Comparison of ENCODE assay signal across 8 mouse cellular contexts in the genomic region with DNA sequence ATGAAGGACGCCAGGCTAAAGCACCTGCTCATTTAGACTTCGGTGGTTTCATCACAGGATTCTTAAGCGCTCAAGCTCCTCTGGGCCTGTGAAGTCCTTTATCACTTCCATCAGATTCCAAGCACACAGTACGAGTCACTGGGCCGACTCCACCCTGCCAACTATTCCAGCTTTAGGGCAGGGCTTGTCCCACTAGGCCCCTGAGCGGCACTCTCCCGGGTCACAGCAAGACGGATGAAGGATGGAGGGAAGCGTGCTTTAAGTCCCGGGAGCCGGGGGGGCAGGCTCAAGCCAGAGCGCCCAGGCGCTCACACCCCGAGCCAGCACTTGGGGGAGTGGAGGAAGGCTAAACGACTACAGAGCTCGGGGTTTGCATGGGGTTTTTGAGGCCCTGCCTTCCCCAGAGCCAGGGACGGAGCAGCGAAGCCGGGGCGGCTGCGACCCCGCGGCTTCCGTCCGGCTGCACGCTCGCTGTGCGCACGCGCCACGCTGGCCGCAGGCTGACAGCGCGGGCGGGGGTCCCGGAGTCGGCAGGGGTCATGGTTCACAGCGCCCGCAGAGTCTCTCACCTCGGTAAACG. TPM values are rescaled to one million over a fixed set of nuclear protein-coding genes. Genes with fewer than 3 reads are reported as not detected.
DNase-seq lines count a peak whose midpoint lies in the region; ATAC-seq and TF ChIP-seq lines count a peak whose summit lies in the region.

No protein-coding gene starts in this region.

- under 1% methylated on average over 41 of the region's 41 CpGs for WGBS in lung, embryonic 14.5 days
- under 1% methylated on average over 41 of the region's 41 CpGs for WGBS in forebrain, embryonic 10.5 days
- under 1% methylated on average over 41 of the region's 41 CpGs for WGBS in intestine, embryonic 14.5 days
- WGBS in midbrain, embryonic 12.5 days, result under 1% methylated on average over 41 of the region's 41 CpGs

- TF ChIP-seq CTCF in lung, embryonic 14.5 days (IDR thresholded peaks at IDR 0.05; ENCODE audit: low read depth), result no peak

- H3K36me3 ChIP-seq in lung, embryonic 14.5 days (ENCODE audit: insufficient read depth), result peaks cover 5% of the 10 kb centered on the region; the same call in 1 of the 2 replicates
- H3K36me3 ChIP-seq in forebrain, embryonic 10.5 days (replicated peaks), result peaks cover 22% of the 10 kb centered on the region
- H3K36me3 ChIP-seq in intestine, embryonic 14.5 days (ENCODE audit: control insufficient read depth, insufficient read depth, low read length), result no peaks in the 10 kb centered on the region
- H3K36me3 ChIP-seq in midbrain, embryonic 12.5 days, result no peaks in the 10 kb centered on the region

- H3K4me3 ChIP-seq in lung, embryonic 14.5 days (ENCODE audit: low read depth, low read length), result peak overlapping the region; percentile 86
- H3K4me3 ChIP-seq in forebrain, embryonic 10.5 days, result peak overlapping the region; percentile 66
- H3K4me3 ChIP-seq in intestine, embryonic 14.5 days (ENCODE audit: low read depth, low read length), result peak overlapping the region; percentile 98
- peak overlapping the region; percentile 66 for H3K4me3 ChIP-seq in midbrain, embryonic 12.5 days

- H3K4me2 ChIP-seq in lung, embryonic 14.5 days, result peak overlapping the region; percentile 80
- H3K4me2 ChIP-seq in intestine, embryonic 14.5 days (ENCODE audit: low read length), result peak overlapping the region; percentile 72
- H3K4me2 ChIP-seq in midbrain, embryonic 12.5 days (replicated peaks), result peak overlapping the region; percentile 62

- peak; percentile 83 for ATAC-seq in lung, embryonic 14.5 days (ENCODE audit: insufficient read depth)
- peak; percentile 74 for ATAC-seq in intestine, embryonic 14.5 days (replicated peaks; ENCODE audit: low FRiP score, low TSS enrichment, low read depth)
- ATAC-seq in midbrain, embryonic 12.5 days (ENCODE audit: low FRiP score, low read depth), result peak; percentile 83
- ATAC-seq in monocyte, adult 5-6 weeks (replicated peaks; ENCODE audit: insufficient number of reproducible peaks, low FRiP score, low TSS enrichment, poor library complexity, severe bottlenecking), result no peak

- H3K4me1 ChIP-seq in lung, embryonic 14.5 days (ENCODE audit: insufficient read depth), result peaks cover 13% of the 10 kb centered on the region
- peaks cover 27% of the 10 kb centered on the region for H3K4me1 ChIP-seq in forebrain, embryonic 10.5 days
- peaks cover 13% of the 10 kb centered on the region for H3K4me1 ChIP-seq in intestine, embryonic 14.5 days (replicated peaks; ENCODE audit: control insufficient read depth, insufficient read depth, low read length)
- H3K4me1 ChIP-seq in midbrain, embryonic 12.5 days, result peaks cover 12% of the 10 kb centered on the region; the same call in 1 of the 2 replicates

- H3K9me3 ChIP-seq in lung, embryonic 14.5 days (ENCODE audit: low read depth, low read length), result no peaks in the 10 kb centered on the region
- H3K9me3 ChIP-seq in forebrain, embryonic 10.5 days, result no peaks in the 10 kb centered on the region
- no peaks in the 10 kb centered on the region for H3K9me3 ChIP-seq in intestine, embryonic 14.5 days (ENCODE audit: control insufficient read depth, low read length)
- H3K9me3 ChIP-seq in midbrain, embryonic 12.5 days, result no peaks in the 10 kb centered on the region

- H3K27me3 ChIP-seq in lung, embryonic 14.5 days (ENCODE audit: insufficient read depth, low read length), result no peaks in the 10 kb centered on the region
- no peaks in the 10 kb centered on the region for H3K27me3 ChIP-seq in forebrain, embryonic 10.5 days (ENCODE audit: poor library complexity, severe bottlenecking)
- no peaks in the 10 kb centered on the region for H3K27me3 ChIP-seq in intestine, embryonic 14.5 days (replicated peaks; ENCODE audit: control insufficient read depth, insufficient read depth, low read length)
- H3K27me3 ChIP-seq in midbrain, embryonic 12.5 days, result no peaks in the 10 kb centered on the region

- H3K27ac ChIP-seq in lung, embryonic 14.5 days (ENCODE audit: low read depth), result peak overlapping the region; percentile 95
- peak overlapping the region; percentile 94 for H3K27ac ChIP-seq in forebrain, embryonic 10.5 days
- H3K27ac ChIP-seq in intestine, embryonic 14.5 days (ENCODE audit: low read depth), result peak overlapping the region; percentile 92
- H3K27ac ChIP-seq in midbrain, embryonic 12.5 days (replicated peaks), result peak overlapping the region; percentile 81

- DNase-seq in lung, embryonic 14.5 days, result peak; percentile 84
- DNase-seq in lung, adult 18-20 months, result no peak
- peak; percentile 88 for DNase-seq in ZHBTc4 (ENCODE audit: low read depth, low spot score)
- no peak for DNase-seq in forebrain, embryonic 10.5 days (ENCODE audit: extremely low spot score, low spot score)
- DNase-seq in intestine, embryonic 14.5 days (ENCODE audit: low spot score), result peak; percentile 79
- no peak for DNase-seq in layer of hippocampus, adult 18-20 months (ENCODE audit: low spot score in 2 of 2)

- H3K9ac ChIP-seq in lung, embryonic 14.5 days, result peak overlapping the region; percentile 88
- peak overlapping the region; percentile 75 for H3K9ac ChIP-seq in intestine, embryonic 14.5 days (ENCODE audit: low read length)
- H3K9ac ChIP-seq in midbrain, embryonic 12.5 days (replicated peaks), result peak overlapping the region; percentile 72

RNA-seq across cellular contexts. Expression of a gene that starts 0.5 kb away (rescaled TPM):
- polyA plus RNA-seq in lung, embryonic 14.5 days (2014; fragmentation: Nextera tagmentation; extraction: Ambion mirVana), result 68.6 and 74.1 TPM in 2 replicates
- polyA plus RNA-seq in forebrain, embryonic 10.5 days (2016; fragmentation: Nextera tagmentation; extraction: Ambion mirVana), result 39.2 and 40.8 TPM in 2 replicates
- polyA plus RNA-seq in intestine, embryonic 14.5 days (2014; fragmentation: Nextera tagmentation; extraction: Ambion mirVana), result 55.7 and 61.4 TPM in 2 replicates
- polyA plus RNA-seq in midbrain, embryonic 12.5 days (2016; fragmentation: Nextera tagmentation; extraction: Ambion mirVana), result 32.4 and 33.7 TPM in 2 replicates
- 0.85 to 3.8 TPM (median 1.5 TPM) in 3 replicates for total RNA-seq in monocyte, adult 5-6 weeks (2017)
- total RNA-seq in layer of hippocampus, adult 18-20 months (2021), result 10 to 100 TPM; 34.9 to 36.4 TPM

RNA-seq across cellular contexts. Expression of a gene that starts 22.8 kb away (rescaled TPM):
- 4.9 and 5.6 TPM in 2 replicates for polyA plus RNA-seq in lung, embryonic 14.5 days (2014; fragmentation: Nextera tagmentation; extraction: Ambion mirVana)
- polyA plus RNA-seq in forebrain, embryonic 10.5 days (2016; fragmentation: Nextera tagmentation; extraction: Ambion mirVana), result 9.4 and 9.5 TPM in 2 replicates
- 5.3 and 5.9 TPM in 2 replicates for polyA plus RNA-seq in intestine, embryonic 14.5 days (2014; fragmentation: Nextera tagmentation; extraction: Ambion mirVana)
- polyA plus RNA-seq in midbrain, embryonic 12.5 days (2016; fragmentation: Nextera tagmentation; extraction: Ambion mirVana), result 9.8 and 11.8 TPM in 2 replicates
- 0.97 TPM in 1 of 3 replicates, not detected in the others for total RNA-seq in monocyte, adult 5-6 weeks (2017)
- total RNA-seq in layer of hippocampus, adult 18-20 months (2021), result 1 to 10 TPM; 7.6 to 8.1 TPM

Comparison
In these comparisons a context has a peak if more than half of its experiments do, and no peak if none do; other contexts are left out.
1. DNase-seq: peak in lung, embryonic 14.5 days (single experiment), ZHBTc4 (single experiment) and intestine, embryonic 14.5 days (single experiment); none in lung, adult 18-20 months (0 of 2), forebrain, embryonic 10.5 days (single experiment) and layer of hippocampus, adult 18-20 months (0 of 2).
2. Peak in every context shown above with its lines, with median percentiles within 50 percentile points of each other: H3K27ac ChIP-seq, H3K4me2 ChIP-seq, H3K4me3 ChIP-seq and H3K9ac ChIP-seq.